Mouse (Mus musculus): Measurements from ENCODE around the gene Aqp1.
A peak's percentile ranks its signal among the peaks of the same experiment; 100 is the strongest.

Gene Aqp1

DNA sequence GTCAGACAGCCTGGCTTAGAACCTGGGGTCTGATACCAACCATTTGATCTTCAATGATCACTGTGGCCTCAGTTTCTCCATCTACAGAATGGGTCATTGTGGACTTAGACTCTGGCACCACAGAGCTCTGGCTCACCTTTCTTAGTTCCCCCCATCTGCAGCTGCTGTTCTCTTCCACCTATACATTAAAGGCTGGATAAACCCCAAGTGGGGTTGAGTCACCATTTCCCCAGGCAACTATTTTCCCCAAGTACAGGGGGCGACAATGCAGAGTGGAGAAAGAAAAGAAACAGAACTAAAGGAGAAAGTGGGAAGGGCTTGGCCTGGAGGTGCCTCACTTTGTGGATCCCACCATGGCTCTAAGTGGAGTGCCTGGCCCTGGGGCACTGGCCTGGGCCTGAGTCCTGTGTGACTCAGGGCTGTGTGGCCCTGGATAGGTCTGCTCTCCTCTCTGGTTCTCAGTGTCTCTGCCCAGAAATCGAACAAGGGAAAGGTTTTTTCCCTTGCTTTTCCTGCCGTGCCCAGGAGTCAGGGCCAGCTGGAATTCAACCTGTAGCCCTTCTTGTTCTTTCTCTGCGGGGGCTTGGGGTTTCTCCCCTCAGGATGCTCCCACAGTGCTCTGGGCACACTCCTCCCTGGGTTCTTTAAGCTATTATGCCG, 20.9 kb downstream of the Aqp1 start:
- DNase-seq (ENCODE audit: low spot score): no peak

DNA sequence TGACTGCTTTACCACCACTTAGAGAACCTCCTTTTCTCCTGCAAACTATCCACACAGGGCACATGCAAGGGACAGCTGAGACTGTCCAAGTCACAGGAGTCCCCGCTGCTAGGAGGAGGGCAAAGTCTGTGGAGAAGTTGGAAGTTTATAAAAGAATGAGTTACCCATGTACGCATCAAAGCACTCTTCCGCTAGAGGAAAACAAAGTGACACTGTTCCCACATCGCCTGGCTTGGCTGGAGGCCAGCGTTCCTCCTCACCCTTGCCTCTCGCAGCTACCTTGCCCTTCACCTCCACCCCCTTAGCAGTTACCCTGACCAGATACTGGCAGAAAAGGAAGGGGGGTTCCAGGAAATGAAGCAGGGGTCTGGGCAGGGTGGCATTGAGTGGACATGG, 21.4 kb downstream of the Aqp1 start:
- DNase-seq (ENCODE audit: low spot score): peak; percentile 19

DNA sequence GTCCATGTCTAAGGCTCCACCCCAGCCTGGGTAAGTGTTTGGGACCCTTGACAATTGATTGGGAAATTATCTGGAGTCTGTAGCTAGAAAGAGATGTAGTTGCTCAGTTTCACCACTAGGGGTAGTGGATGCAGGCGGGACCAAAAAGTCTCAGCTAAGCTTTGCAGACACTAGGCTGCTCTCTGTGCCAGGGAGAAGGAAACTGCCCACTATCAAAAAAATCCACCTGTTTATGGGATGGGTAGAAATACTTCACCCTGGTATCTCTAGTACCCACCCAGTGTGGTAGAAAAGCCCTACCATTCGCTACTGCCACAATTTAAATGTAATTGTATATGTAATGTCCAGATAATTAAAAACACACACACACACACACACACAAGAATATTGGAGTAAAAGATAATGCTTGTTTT, 22.5 kb downstream of the Aqp1 start:
- no peak for DNase-seq (ENCODE audit: low spot score)

DNA sequence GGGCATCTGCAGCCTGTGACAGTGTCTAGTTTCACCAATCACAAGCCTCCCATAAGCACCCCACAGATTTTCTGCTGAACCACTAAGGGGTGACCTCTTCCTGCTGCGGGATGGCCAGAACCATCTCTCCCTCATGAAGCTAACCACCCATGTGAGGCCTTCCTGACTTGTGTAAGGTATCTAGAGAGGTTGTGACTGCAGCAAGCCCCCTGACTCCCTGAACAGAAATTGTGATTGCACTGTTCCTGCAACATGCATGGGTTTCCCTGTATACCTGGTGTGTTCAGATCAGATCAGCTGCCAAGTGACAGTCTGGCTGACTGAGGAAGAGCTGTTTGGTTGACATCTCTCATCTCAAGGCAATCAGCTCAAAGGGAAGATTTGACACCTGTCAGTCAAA, 26.4 kb downstream of the Aqp1 start:
- no peak for DNase-seq (ENCODE audit: low spot score)

DNA sequence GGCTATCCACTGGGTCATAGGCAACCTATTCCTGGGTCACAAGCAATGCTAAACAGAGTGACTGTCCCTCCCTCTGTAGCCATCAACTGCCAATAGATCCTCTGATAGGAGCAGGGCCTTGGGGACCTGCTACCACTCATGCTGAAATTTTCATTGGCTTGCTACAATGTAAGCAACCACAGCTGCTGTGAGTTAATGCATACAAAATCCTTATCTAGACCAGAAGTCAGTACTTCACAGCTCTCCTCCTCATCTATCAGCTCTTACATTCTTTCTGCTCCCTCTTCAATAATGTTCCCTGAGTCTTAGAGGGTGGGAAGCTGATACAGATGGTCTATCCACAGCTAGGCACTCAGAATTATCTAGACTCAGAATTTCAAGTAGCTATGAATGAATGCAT, 30.9 kb downstream of the Aqp1 start:
- no peak for DNase-seq (ENCODE audit: low spot score)

DNA sequence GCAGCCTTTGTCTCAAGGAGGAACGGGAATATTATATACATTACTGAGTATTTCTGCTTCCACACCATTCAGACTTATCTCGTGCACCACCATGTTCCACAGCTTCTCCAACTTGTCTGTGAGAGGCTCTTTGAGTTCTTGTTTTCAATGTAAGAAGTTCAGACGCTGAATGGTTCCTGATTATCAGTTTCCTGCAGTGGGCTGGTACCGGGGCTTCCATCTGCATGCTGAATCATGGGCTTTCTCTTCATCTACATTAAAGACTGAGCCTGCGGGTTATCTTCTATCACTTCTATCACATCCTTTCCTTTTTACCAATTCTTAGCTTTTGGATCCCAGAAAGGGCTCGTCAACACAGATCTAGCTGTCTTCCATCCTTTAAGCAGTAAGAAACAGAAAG, 34.6 kb downstream of the Aqp1 start:
- no peak for DNase-seq (ENCODE audit: low spot score)

DNA sequence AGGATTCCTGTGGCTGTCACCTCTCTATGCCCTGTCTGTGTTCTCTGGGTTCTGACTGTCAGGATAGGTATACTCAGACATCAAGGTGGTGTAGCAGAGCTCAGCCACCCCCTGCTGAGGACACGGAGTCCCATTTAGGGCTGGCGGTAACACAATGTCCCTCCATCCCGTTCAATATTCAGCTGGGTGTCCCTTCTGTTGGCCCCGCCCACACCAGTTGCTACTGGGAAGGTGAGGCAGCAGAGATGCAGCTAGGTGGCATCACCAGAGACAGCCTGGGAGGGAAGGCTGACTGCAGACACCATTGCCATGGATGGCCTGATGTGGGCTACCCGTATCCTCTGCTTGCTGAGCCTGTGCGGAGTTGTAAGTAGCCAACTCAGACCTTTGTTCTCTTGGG, 39.8 kb downstream of the Aqp1 start, which contains the start of gene Ghrhr:
Gene Ghrhr, plus strand, starts transcription at position 220 of the 400 bp plus-strand sequence.
- no peak for DNase-seq (ENCODE audit: low spot score)

DNA sequence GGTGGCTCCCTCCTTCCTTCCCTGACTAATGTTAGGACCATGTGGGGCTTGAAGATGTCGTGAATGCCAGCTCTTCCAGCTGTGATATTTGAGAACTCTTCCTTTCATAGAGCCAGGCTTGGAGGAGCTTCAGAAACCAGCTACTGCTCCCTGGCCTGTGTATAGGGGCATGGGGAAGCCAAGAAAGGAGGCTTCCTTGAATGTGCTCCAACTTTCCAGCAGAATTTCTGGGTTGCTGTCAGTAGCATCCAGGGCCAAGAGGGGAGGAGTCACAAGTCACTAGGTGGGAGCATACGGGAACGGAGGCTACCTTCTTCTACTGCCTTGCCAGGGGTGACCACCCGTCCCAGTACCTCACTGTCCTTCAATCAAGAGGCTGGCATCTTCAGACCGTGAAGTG, 40.3 kb downstream of the Aqp1 start:
- no peak for DNase-seq (ENCODE audit: low spot score)

DNA sequence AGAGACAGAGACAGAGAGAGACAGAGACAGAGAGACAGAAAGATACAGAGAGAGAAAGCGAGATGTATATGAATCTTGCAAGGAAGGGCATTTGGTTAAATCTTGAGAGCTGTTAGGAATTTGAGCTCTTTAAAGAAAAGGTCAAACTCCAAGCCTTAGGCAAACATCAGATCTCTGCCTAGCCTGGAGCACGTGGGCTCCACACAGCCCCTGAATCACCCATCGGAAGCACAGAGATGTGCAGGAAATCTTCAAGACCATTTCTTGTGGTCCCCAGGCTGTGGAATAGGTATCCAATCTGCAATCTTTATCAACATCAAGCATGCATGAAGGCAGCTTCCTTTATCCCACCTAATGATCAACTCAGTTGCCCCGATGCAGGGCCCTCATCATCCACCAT, 41.2 kb downstream of the Aqp1 start:
- DNase-seq (ENCODE audit: low spot score): no peak

DNA sequence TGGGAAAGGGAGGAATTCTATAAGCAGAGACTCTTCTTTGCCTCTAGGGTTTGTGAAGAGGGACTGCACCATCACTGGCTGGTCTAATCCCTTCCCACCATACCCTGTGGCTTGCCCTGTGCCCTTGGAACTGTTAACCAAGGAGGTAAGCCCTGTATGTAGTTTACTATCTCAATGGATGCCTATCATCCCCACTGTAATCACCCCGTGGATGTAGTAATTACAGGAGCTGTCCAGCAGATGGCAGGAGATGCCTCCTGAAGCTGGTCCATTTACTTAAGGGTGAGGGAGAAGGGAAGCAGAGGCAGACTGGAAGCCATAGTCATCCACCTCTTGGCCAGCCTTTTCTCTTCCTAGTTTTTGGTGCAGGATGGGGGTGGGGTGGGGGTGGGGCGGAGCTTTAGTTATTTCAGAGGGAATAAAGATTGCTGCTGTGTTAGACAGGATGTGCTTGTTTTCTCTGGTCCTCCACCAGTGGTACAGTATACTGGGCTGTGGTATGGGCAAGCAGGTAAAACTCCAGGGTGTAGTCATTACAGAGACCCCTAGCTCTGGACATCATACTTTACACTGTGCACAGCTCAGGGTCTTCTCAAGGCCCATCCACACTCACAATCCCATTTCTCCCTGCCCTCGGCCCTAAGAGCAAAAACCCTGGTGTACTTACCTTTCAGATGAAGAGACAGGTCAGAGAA, 43.6 kb downstream of the Aqp1 start:
- peak; percentile 39 for DNase-seq (ENCODE audit: low spot score)

DNA sequence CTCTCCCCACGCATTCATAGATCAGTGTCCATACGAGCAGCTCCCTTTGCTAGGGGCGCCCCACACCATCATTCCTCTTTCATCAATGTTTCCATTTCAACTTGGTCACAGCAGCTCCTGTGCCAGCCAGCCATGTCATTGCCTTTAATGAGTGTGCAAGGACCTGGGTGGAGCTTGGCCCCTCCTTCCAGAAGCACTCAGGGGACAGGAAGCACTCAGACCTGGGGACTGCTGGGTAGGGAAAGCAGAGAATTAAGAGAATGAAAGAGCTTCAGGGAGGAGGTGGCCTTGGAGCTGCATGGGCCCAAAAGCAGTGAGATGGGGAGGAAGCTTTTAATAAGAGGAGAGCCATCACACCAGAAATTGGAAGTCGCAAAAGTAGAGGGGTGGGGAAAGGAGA, 45.7 kb downstream of the Aqp1 start:
- DNase-seq (ENCODE audit: low spot score): no peak

DNA sequence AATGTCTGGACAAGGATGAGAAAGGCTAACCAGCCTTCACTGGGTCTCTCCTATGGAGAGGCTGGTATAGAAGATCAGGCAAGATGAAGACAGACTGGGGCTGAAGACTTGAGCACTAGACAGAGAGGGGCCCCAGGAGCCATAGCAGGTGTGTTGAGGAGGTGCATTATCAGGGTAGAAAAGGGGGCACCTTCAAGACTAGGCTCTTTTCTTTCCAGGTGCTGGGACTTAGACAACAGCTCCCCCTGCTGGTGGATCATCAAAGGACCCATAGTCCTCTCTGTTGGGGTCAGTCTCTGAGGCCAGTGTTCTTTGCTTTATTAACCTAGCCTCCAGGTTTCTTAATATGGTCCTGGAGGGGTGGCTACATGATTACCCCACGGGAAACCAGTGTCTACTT, 47.7 kb downstream of the Aqp1 start:
- peak; percentile 59 for DNase-seq (ENCODE audit: low spot score)

DNA sequence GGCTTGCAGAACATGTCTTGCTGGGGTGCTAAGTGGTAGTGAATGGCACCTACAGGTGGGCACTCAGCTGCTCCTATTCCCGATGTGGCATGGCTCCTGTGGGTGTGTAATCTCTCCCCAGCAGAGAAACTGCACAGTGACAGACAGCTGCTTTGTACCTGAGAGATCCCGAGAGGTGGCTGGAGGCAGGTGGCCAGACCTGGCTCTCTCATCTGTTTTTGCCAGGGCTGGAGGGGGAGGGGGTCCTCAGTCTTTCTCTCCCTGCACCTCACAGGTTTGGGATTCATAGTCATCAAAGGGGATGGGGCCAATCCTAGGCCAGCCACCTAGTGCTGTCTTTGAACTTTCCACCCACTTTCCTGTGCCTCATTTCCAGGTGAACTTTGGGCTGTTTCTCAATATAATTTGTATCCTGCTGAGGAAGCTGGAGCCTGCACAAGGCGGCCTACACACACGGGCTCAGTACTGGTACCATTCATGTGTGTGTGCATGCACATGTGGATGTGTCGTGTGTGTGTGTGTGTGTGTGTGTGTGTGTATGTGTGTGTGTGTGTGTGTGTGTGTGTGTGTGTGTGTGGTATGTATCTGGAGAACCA, 48.2 kb downstream of the Aqp1 start:
- no peak for DNase-seq (ENCODE audit: low spot score)

DNA sequence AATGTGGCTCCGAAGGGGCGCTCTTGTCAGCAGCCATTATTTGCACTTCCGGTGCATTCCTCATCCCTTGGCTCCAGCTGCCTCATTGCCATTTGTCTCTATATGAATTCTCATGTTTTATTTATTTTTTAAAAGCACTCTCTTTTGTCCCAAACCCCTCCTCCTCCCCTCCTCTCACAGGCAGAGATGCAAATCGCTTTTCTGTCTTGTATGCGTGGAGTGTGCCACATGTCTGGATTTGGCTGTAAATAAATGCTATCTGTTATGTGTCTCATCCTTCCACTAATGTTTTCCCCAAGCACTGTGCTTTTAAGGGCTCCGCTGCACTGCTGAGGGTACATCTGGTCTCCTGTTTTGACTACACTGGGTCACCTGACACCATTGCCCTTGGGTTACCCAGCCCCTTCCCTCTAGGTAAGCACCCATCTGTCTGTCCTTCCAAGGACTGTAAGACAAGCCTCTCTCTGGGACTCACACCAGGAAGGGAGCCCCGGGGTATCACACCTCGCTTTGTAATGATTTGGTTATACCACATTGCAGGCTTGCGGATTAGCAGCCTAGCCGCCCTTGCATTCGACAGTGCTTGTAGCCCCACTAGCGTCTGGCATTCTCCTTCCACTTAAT, 52.4 kb downstream of the Aqp1 start:
- DNase-seq (ENCODE audit: low spot score): no peak

DNA sequence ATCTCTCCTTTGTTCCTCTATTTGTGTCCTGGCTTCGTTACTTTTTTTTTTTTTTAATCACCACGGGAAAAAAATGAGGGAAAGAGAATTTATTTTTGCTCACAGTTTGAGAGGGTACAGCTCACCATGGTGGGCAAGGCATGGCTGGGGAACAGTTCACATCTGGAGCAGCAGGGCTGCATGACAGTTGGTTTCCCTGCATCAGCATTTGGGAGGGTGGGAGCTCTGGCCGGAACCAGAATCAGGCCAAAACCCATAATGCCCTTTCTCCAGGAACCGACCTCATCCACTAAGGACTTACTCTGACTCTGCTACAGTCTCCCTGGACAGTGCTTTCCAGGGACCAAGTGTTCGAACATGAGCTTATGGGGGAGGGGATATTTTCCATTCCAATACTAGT, 53.1 kb downstream of the Aqp1 start:
- no peak for DNase-seq (ENCODE audit: low spot score)

DNA sequence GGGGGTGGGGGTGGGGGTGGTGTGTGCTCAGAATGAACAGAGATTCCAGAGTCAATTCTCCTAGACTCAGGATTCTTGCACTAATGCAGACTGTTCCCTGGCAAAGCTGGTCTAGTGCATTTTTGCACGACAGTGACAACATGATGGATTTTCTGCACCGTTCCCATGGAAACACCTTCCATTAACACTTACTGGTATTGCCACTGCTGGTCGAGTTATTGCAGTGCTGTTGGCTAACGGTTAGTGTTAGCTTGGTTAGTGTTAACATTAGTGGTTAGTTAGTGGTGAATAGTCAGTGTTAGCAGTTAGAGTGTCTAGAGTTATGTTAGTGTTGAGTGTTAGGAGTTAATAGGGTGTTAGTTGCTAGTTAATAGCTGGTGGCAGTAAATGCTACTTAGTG, 55.6 kb downstream of the Aqp1 start:
- no peak for DNase-seq (ENCODE audit: low spot score)

DNA sequence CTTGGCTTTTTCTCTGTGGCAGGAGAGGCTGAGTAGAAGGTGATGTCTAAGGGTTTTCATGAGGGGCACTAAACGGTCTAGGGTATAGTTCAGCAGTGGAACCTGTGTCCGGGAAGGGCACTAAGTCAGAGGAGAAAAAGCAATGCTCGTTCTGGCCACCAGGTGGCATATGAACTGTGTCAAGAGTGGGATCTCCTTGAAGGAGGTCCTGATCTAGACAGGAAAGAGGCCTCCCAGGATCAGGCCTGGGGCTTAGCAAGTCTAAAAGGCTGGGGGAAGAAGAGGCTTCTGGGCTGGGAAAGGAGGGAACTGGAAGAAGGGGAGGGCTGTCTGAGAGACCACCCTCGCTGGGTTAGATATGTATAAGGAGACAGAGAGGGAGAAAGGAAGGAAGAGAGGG, 56.2 kb downstream of the Aqp1 start:
- peak; percentile 79 for DNase-seq (ENCODE audit: low spot score)

DNA sequence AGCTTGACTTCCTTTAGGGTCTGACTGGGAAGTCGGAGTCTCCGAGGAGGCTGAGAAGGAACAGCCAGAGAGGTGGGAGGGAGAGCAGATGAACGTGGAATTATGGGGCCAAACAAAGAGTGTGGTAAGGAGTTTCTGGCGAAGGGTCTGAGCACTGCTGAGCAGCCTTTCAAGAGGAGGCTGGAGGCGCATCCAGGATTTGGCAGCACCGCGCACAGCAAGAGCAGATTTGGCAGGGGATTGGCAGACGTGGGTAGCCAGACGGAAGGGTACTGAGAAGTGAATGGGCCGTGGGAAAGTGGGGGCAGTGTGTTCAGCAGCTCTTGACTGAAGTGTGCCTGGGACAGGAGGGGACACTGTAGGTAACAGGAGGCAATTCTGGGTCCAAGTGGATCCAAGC, 58.6 kb downstream of the Aqp1 start:
- DNase-seq (ENCODE audit: low spot score): no peak

DNA sequence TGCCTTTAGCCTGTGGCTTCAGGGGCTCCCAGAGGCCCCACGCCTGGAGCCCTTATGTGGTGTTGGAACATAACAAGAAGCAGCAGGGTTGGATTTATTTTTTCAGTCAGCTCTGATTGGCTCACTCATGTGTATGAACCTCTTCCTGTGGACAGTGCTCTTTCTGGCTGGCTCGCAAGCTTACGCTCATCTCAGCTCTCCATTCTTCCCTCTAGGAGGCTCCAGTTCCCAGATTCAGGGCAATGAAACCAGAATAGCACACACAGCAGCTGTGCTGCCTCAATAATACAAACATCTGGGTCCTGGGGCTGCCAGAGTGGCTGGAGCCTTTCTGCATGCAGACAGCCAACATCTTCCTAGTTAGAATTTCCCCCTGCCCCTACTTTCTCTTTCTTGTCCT, 59.9 kb downstream of the Aqp1 start:
- DNase-seq (ENCODE audit: low spot score): no peak

DNA sequence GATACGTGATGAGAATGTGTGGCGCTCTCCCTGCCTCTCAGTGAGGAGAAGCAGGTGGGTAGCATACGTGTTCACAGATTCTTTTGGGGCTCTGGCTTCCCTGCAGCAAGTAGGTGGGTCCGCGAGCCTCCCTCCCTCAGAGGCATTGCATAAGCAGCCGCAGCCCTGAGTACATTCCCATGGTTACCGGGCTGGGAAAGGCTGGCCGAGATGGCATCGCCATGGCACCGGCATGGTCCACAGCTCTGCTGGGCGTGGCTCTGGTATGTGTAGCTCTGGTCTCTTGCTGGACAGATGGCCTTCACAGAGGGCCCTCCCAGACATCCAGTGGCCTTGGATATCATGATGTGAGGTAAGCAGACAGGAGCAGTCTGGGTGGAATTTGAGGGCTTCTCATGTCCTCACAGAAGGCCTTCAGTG, 60.4 kb downstream of the Aqp1 start:
- DNase-seq (ENCODE audit: low spot score): no peak
